Mouse (Mus musculus): Measurements from ENCODE around the gene Sarnp.
"Not testable (repeated sequence)": the region's sequence is repeated elsewhere in the genome, so short reads cannot be mapped to it uniquely, and the experiment has no call there.

Gene Sarnp

GRCm38 (mm10) chr10:128821358-128822056 lies 4.4 kb downstream of the Sarnp start, which contains the start of gene Ormdl2:
TSS of gene Ormdl2 (minus strand) at chr10:128821645.
- in situ Hi-C loops (cut with MboI, MseI): no loop called here

GRCm38 (mm10) chr10:128822135-128822534 lies 5.0 kb downstream of the Sarnp start:
- in situ Hi-C loops (cut with MboI, MseI): no loop called here

- in situ Hi-C loops (cut with MboI, MseI): not testable (repeated sequence)
Measured at GRCm38 (mm10) chr10:128823087-128823486, 6.0 kb downstream of the Sarnp start.

- in situ Hi-C loops (cut with MboI, MseI): no loop called here
Measured at GRCm38 (mm10) chr10:128823821-128824220, 6.7 kb downstream of the Sarnp start.

- in situ Hi-C loops (cut with MboI, MseI): no loop called here
Measured at GRCm38 (mm10) chr10:128837400-128837799, 20.3 kb downstream of the Sarnp start.

- in situ Hi-C loops (cut with MboI, MseI): no loop called here
Measured at GRCm38 (mm10) chr10:128839434-128839833, 22.3 kb downstream of the Sarnp start.

GRCm38 (mm10) chr10:128840612-128841011 lies 23.5 kb downstream of the Sarnp start:
- in situ Hi-C loops (cut with MboI, MseI): no loop called here

GRCm38 (mm10) chr10:128843260-128843659 lies 26.1 kb downstream of the Sarnp start:
- in situ Hi-C loops (cut with MboI, MseI): no loop called here

- in situ Hi-C loops (cut with MboI, MseI): no loop called here
Measured at GRCm38 (mm10) chr10:128845516-128845915, 28.4 kb downstream of the Sarnp start.

GRCm38 (mm10) chr10:128846664-128847063 lies 29.5 kb downstream of the Sarnp start:
- in situ Hi-C loops (cut with MboI, MseI): no loop called here

- in situ Hi-C loops (cut with MboI, MseI): no loop called here
Measured at GRCm38 (mm10) chr10:128848426-128848825, 31.3 kb downstream of the Sarnp start.

GRCm38 (mm10) chr10:128850339-128850738 lies 33.2 kb downstream of the Sarnp start:
- in situ Hi-C loops (cut with MboI, MseI): no loop called here

- in situ Hi-C loops (cut with MboI, MseI): no loop called here
Measured at GRCm38 (mm10) chr10:128861176-128861575, 44.0 kb downstream of the Sarnp start.

GRCm38 (mm10) chr10:128866042-128866441 lies 48.9 kb downstream of the Sarnp start:
- in situ Hi-C loops (cut with MboI, MseI): no loop called here

GRCm38 (mm10) chr10:128866518-128866917 lies 49.4 kb downstream of the Sarnp start:
- in situ Hi-C loops (cut with MboI, MseI): no loop called here

GRCm38 (mm10) chr10:128870341-128870740 lies 53.2 kb downstream of the Sarnp start:
- in situ Hi-C loops (cut with MboI, MseI): no loop called here

- in situ Hi-C loops (cut with MboI, MseI): no loop called here
Measured at GRCm38 (mm10) chr10:128878291-128878690, 61.2 kb downstream of the Sarnp start.

GRCm38 (mm10) chr10:128878811-128879210 lies 61.7 kb downstream of the Sarnp start:
- in situ Hi-C loops (cut with MboI, MseI): no loop called here

- in situ Hi-C loops (cut with MboI, MseI): no loop called here
Measured at GRCm38 (mm10) chr10:128882067-128882466, 64.9 kb downstream of the Sarnp start.

- in situ Hi-C loops (cut with MboI, MseI): loop anchor here (5.0 kb wide), 1 partner anchor 62 kb away; no protein-coding TSS in a partner anchor
Measured at GRCm38 (mm10) chr10:128888941-128889827, 72.1 kb downstream of the Sarnp start.

- in situ Hi-C loops (cut with MboI, MseI): loop anchor here (5.0 kb wide), 1 partner anchor 63 kb away; no protein-coding TSS in a partner anchor
Measured at GRCm38 (mm10) chr10:128889846-128890245, 72.7 kb downstream of the Sarnp start.

Measured in regulatory T cell (primary cell).